Comparison of ENCODE assay signal across 24 mouse cellular contexts in genomic region chr3:37370407-37370806, GRCm38 (mm10). TPM values are rescaled to one million over a fixed set of nuclear protein-coding genes. Genes with fewer than 3 reads are reported as not detected.
DNase-seq lines count a peak whose midpoint lies in the region; ATAC-seq and TF ChIP-seq lines count a peak whose summit lies in the region.
"Had no signal": no experiment of that assay in that cellular context is flagged by ENCODE, and none has a peak within 500 bp of the region (broad histone marks: within the 10 kb centered on the region; RNA-seq: fewer than 3 reads in every experiment).

No protein-coding gene starts in this region.

- H3K79me2 ChIP-seq in C2C12 (ENCODE audit: control insufficient read depth, insufficient read depth), result no peaks in the 10 kb centered on the region

- ATAC-seq in megakaryocyte, adult 5-6 weeks (ENCODE audit: poor library complexity, severe bottlenecking), result 0 out of 2 replicates have a peak, but pooled peaks have one; percentile 12
- ATAC-seq in hindbrain, embryonic 11.5 days (ENCODE audit: low FRiP score), result no peak
- ATAC-seq: forebrain, postnatal 0 days had no signal

- intact Hi-C loops in heart, postnatal 36 days (cut with DNase I), result no loop called here

- H3K27ac ChIP-seq in embryonic fibroblast, embryonic 13.5 days (ENCODE audit: insufficient read depth, low read length), result peak overlapping the region; percentile 55; the same call in 1 of the 2 replicates
- H3K27ac ChIP-seq in hindbrain, embryonic 11.5 days (ENCODE audit: low read depth, low read length), result no peak overlapping the region
- H3K27ac ChIP-seq: embryonic facial prominence, embryonic 13.5 days; heart, embryonic 15.5 days; hindbrain, embryonic 12.5 days; limb, embryonic 12.5 days; neural tube, embryonic 15.5 days; stomach, embryonic 15.5 days had no signal

- DNase-seq in heart, adult 9 months (ENCODE audit: low spot score in 2 of 2), result peak; percentile 46 to 48
- DNase-seq in heart, postnatal 36 days, result no peak
- no peak for DNase-seq in retina, postnatal 1 day
- DNase-seq in cerebellum, adult 8-10 months, result no peak
- DNase-seq in hindbrain, embryonic 11.5 days (ENCODE audit: low spot score), result no peak
- DNase-seq: adrenal gland, adult 2 months; cerebellum, adult 9-11 months; forebrain, postnatal 0 days; kidney, adult 8-10 months; lung, postnatal 10 days; midbrain, embryonic 14.5 days; right cerebral cortex, postnatal 25 days; thymus, adult 18-20 months; thymus, postnatal 4 days had no signal

- no peaks in the 10 kb centered on the region for H3K36me3 ChIP-seq in C2C12 (ENCODE audit: control insufficient read depth, insufficient read depth)
- H3K36me3 ChIP-seq in hindbrain, embryonic 11.5 days (ENCODE audit: control insufficient read depth, insufficient read depth, low read length), result no peaks in the 10 kb centered on the region
- H3K36me3 ChIP-seq: embryonic facial prominence, embryonic 13.5 days; heart, embryonic 15.5 days; hindbrain, embryonic 12.5 days; limb, embryonic 12.5 days; neural tube, embryonic 15.5 days; stomach, embryonic 15.5 days had no signal

- peaks cover 14% of the 10 kb centered on the region for H3K4me1 ChIP-seq in embryonic fibroblast, embryonic 13.5 days (ENCODE audit: control insufficient read depth, insufficient read depth, low read length)
- H3K4me1 ChIP-seq in hindbrain, embryonic 11.5 days (replicated peaks; ENCODE audit: control insufficient read depth, insufficient read depth, low read length), result no peaks in the 10 kb centered on the region
- H3K4me1 ChIP-seq: hindbrain, embryonic 12.5 days; neural tube, embryonic 15.5 days; stomach, embryonic 15.5 days had no signal

- no peaks in the 10 kb centered on the region for H3K79me3 ChIP-seq in C2C12 (ENCODE audit: low read depth)

- no peak overlapping the region for H3K4me2 ChIP-seq in hindbrain, embryonic 11.5 days (replicated peaks; ENCODE audit: low read depth, low read length)
- H3K4me2 ChIP-seq: embryonic facial prominence, embryonic 13.5 days; heart, embryonic 15.5 days; hindbrain, embryonic 12.5 days; limb, embryonic 12.5 days; neural tube, embryonic 15.5 days; stomach, embryonic 15.5 days had no signal

- H3K4me3 ChIP-seq in C2C12 (ENCODE audit: insufficient read depth, poor library complexity, severe bottlenecking), result no peak overlapping the region
- no peak overlapping the region for H3K4me3 ChIP-seq in embryonic fibroblast, embryonic 13.5 days (ENCODE audit: insufficient read depth, low read length)
- no peak overlapping the region for H3K4me3 ChIP-seq in hindbrain, embryonic 11.5 days (ENCODE audit: low read depth, low read length)
- H3K4me3 ChIP-seq: embryonic facial prominence, embryonic 13.5 days; heart, embryonic 15.5 days; hindbrain, embryonic 12.5 days; limb, embryonic 12.5 days; megakaryocyte, embryonic 14.5 days; neural tube, embryonic 15.5 days; stomach, embryonic 15.5 days had no signal

- no peak for TF ChIP-seq CTCF in C2C12 (IDR thresholded peaks at IDR 0.05; ENCODE audit: control insufficient read depth, insufficient read depth, insufficient read length)
- no peak for TF ChIP-seq CTCF in embryonic fibroblast, embryonic 13.5 days (IDR thresholded peaks at IDR 0.05; ENCODE audit: borderline replicate concordance, insufficient read depth, low read length)

- H3ac ChIP-seq in C2C12 (ENCODE audit: control insufficient read depth, insufficient read length, low read depth), result no peak overlapping the region

- H3K27me3 ChIP-seq in C2C12 (ENCODE audit: control insufficient read depth, insufficient read depth, insufficient read length), result no peaks in the 10 kb centered on the region
- H3K27me3 ChIP-seq in hindbrain, embryonic 11.5 days (ENCODE audit: control insufficient read depth, insufficient read depth, low read length), result no peaks in the 10 kb centered on the region
- H3K27me3 ChIP-seq: embryonic facial prominence, embryonic 13.5 days; heart, embryonic 15.5 days; hindbrain, embryonic 12.5 days; limb, embryonic 12.5 days; neural tube, embryonic 15.5 days; stomach, embryonic 15.5 days had no signal

- H3K9me3 ChIP-seq in hindbrain, embryonic 11.5 days (ENCODE audit: control insufficient read depth, low read length), result no peaks in the 10 kb centered on the region
- H3K9me3 ChIP-seq: embryonic facial prominence, embryonic 13.5 days; heart, embryonic 15.5 days; hindbrain, embryonic 12.5 days; limb, embryonic 12.5 days; neural tube, embryonic 15.5 days; stomach, embryonic 15.5 days had no signal

- no peak for TF ChIP-seq POLR2A in embryonic fibroblast, embryonic 13.5 days (IDR thresholded peaks at IDR 0.05; ENCODE audit: low read depth, low read length)

- no peak overlapping the region for H3K9ac ChIP-seq in hindbrain, embryonic 11.5 days (ENCODE audit: low read depth, low read length)
- H3K9ac ChIP-seq: embryonic facial prominence, embryonic 13.5 days; forebrain, postnatal 0 days; heart, embryonic 15.5 days; hindbrain, embryonic 12.5 days; limb, embryonic 12.5 days; neural tube, embryonic 15.5 days; stomach, embryonic 15.5 days had no signal

- 77% methylated on average over 4 of the region's 4 CpGs for WGBS in hindbrain, embryonic 11.5 days

TF ChIP-seq in C2C12, 6 proteins besides CTCF, POLR2A, EP300 and RAD21:
- TF ChIP-seq MAX (IDR thresholded peaks at IDR 0.05) (peak; percentile 19), CEBPB (IDR thresholded peaks at IDR 0.05; ENCODE audit: low read depth) (no peak)
TF ChIP-seq in C2C12: peak in this region for 1.

RNA-seq across cellular contexts. Expression of gene Fgf2, which starts 22.3 kb away (rescaled TPM):
- total RNA-seq in heart, postnatal 36 days (2021), result 10 to 100 TPM in 1 of 2 experiments, 1 to 10 TPM in 1; 9.6 to 13.7 TPM
- 0.49 TPM for polyA plus RNA-seq in C2C12 (2012; fragmentation: generic; extraction: Trizol)
- polyA plus RNA-seq in embryonic fibroblast, embryonic 13.5 days (2011; ENCODE audit: insufficient read length, low read depth, missing spikeins), result 33.9 and 59.4 TPM in 2 replicates
- total RNA-seq in megakaryocyte, adult 5-6 weeks (2015), result not detected in 2 replicates
- total RNA-seq in megakaryocyte, adult 5-6 weeks (2017), result not detected in 2 replicates
- 0.49 and 1.1 TPM in 2 replicates for polyA plus RNA-seq in hindbrain, embryonic 11.5 days (2014; fragmentation: Nextera tagmentation; extraction: Ambion mirVana)

RNA-seq across cellular contexts. Expression of gene Spata5, which starts 49.3 kb away (rescaled TPM):
- 10 to 100 TPM; 15.9 to 16.1 TPM for total RNA-seq in heart, postnatal 36 days (2021)
- 19.6 TPM for polyA plus RNA-seq in C2C12 (2012; fragmentation: generic; extraction: Trizol)
- polyA plus RNA-seq in embryonic fibroblast, embryonic 13.5 days (2011; ENCODE audit: insufficient read length, low read depth, missing spikeins), result 23.6 and 34.7 TPM in 2 replicates
- 42.0 and 62.5 TPM in 2 replicates for total RNA-seq in megakaryocyte, adult 5-6 weeks (2015)
- 88.3 and 93.8 TPM in 2 replicates for total RNA-seq in megakaryocyte, adult 5-6 weeks (2017)
- polyA plus RNA-seq in hindbrain, embryonic 11.5 days (2014; fragmentation: Nextera tagmentation; extraction: Ambion mirVana), result 41.9 and 44.1 TPM in 2 replicates

RNA-seq across cellular contexts. Expression of gene Nudt6, which starts 49.6 kb away (rescaled TPM):
- total RNA-seq in heart, postnatal 36 days (2021), result 10 to 100 TPM; 36.0 to 36.3 TPM
- polyA plus RNA-seq in C2C12 (2012; fragmentation: generic; extraction: Trizol), result 8.4 TPM
- polyA plus RNA-seq in embryonic fibroblast, embryonic 13.5 days (2011; ENCODE audit: insufficient read length, low read depth, missing spikeins), result 3.0 and 5.0 TPM in 2 replicates
- 4.5 and 9.5 TPM in 2 replicates for total RNA-seq in megakaryocyte, adult 5-6 weeks (2015)
- 7.5 and 10.6 TPM in 2 replicates for total RNA-seq in megakaryocyte, adult 5-6 weeks (2017)
- 4.1 and 4.8 TPM in 2 replicates for polyA plus RNA-seq in hindbrain, embryonic 11.5 days (2014; fragmentation: Nextera tagmentation; extraction: Ambion mirVana)

RNA-seq across cellular contexts. Expression of gene Cetn4, which starts 57.9 kb away (rescaled TPM):
- total RNA-seq in heart, postnatal 36 days (2021), result 1 to 10 TPM in 1 of 2 experiments, not detected in 1; 1.6 TPM
- polyA plus RNA-seq in C2C12 (2012; fragmentation: generic; extraction: Trizol), result 0.75 TPM
- 7.4 and 8.0 TPM in 2 replicates for polyA plus RNA-seq in embryonic fibroblast, embryonic 13.5 days (2011; ENCODE audit: insufficient read length, low read depth, missing spikeins)
- 0.31 and 1.3 TPM in 2 replicates for total RNA-seq in megakaryocyte, adult 5-6 weeks (2015)
- total RNA-seq in megakaryocyte, adult 5-6 weeks (2017), result 0.45 and 2.2 TPM in 2 replicates
- 1.4 and 1.8 TPM in 2 replicates for polyA plus RNA-seq in hindbrain, embryonic 11.5 days (2014; fragmentation: Nextera tagmentation; extraction: Ambion mirVana)

RNA-seq across cellular contexts. Expression of gene Bbs12, which starts 58.1 kb away (rescaled TPM):
- 1 to 10 TPM in 1 of 2 experiments, under 1 TPM in 1; 0.46 to 1.3 TPM for total RNA-seq in heart, postnatal 36 days (2021)
- polyA plus RNA-seq in C2C12 (2012; fragmentation: generic; extraction: Trizol), result 2.8 TPM
- 4.9 and 6.2 TPM in 2 replicates for polyA plus RNA-seq in embryonic fibroblast, embryonic 13.5 days (2011; ENCODE audit: insufficient read length, low read depth, missing spikeins)
- 0.29 and 3.0 TPM in 2 replicates for total RNA-seq in megakaryocyte, adult 5-6 weeks (2015)
- 0.69 and 1.5 TPM in 2 replicates for total RNA-seq in megakaryocyte, adult 5-6 weeks (2017)
- 6.0 and 7.3 TPM in 2 replicates for polyA plus RNA-seq in hindbrain, embryonic 11.5 days (2014; fragmentation: Nextera tagmentation; extraction: Ambion mirVana)

Comparison
In these comparisons a context has a peak if more than half of its experiments do, and no peak if none do; other contexts are left out.
1. DNase-seq: peak in heart, adult 9 months (2 of 2); none in heart, postnatal 36 days (0 of 2), retina, postnatal 1 day (single experiment), cerebellum, adult 8-10 months (single experiment) and hindbrain, embryonic 11.5 days (single experiment).
2. RNA of gene Fgf2, which starts 22.3 kb away (polyA plus RNA-seq): 33.9 to 59.4 TPM in embryonic fibroblast, embryonic 13.5 days; 0.49 to 1.1 TPM in hindbrain, embryonic 11.5 days and 0.49 TPM in C2C12 (single experiment); every median in the first group is over 10 times any median in the second.